Mouse (Mus musculus) lung, embryonic 15.5 days (tissue): ENCODE data around the gene Cdk10. TPM values are rescaled to one million over a fixed set of nuclear protein-coding genes. Genes with fewer than 3 reads are reported as not detected.
A peak's percentile ranks its signal among the peaks of the same experiment; 100 is the strongest.
"Not testable (repeated sequence)": the region's sequence is repeated elsewhere in the genome, so short reads cannot be mapped to it uniquely, and the experiment has no call there.

Source experiments
- ATAC-seq: fragments of 200-750 bp; cut with Nextera tagmentation; 2 replicates; pipeline ENCODE4 v1.8.0; 2017; ENCODE audit warnings: moderate number of reproducible peaks, borderline replicate concordance; ENCODE audit not compliant: low FRiP score, low TSS enrichment; ENCODE audit errors: extremely low read depth
- H3K27ac ChIP-seq: fragments of 300-500 bp; sonication (generic); 2 replicates; pipeline ENCODE4 v1.5.1; 2015; ENCODE audit warnings: moderate library complexity, mild to moderate bottlenecking, inconsistent platforms
- H3K27me3 ChIP-seq: fragments of 300-500 bp; sonication (generic); 2 replicates; pipeline ENCODE4 v1.6.1; 2015; ENCODE audit warnings: inconsistent platforms
- H3K36me3 ChIP-seq: fragments of 300-500 bp; sonication (generic); 2 replicates; pipeline ENCODE4 v1.6.1; 2015; ENCODE audit warnings: inconsistent platforms
- H3K4me1 ChIP-seq: fragments of 300-500 bp; sonication (generic); 2 replicates; pipeline ENCODE4 v1.6.1; 2015; ENCODE audit warnings: inconsistent platforms
- H3K4me2 ChIP-seq: fragments of 300-500 bp; sonication (generic); 2 replicates; pipeline ENCODE4 v1.6.1; 2015; ENCODE audit warnings: inconsistent platforms, mild to moderate bottlenecking, moderate library complexity
- H3K4me3 ChIP-seq: fragments of 300-500 bp; sonication (generic); 2 replicates; pipeline ENCODE4 v1.5.1; 2015; ENCODE audit warnings: mild to moderate bottlenecking, inconsistent platforms
- H3K9ac ChIP-seq: fragments of 300-500 bp; sonication (generic); 2 replicates; pipeline ENCODE4 v1.6.1; 2015; ENCODE audit warnings: inconsistent platforms
- H3K9me3 ChIP-seq: fragments of 300-500 bp; sonication (generic); 2 replicates; pipeline ENCODE4 v1.6.1; 2016; ENCODE audit warnings: inconsistent platforms
- WGBS: fragments of 180-500 bp; shearing (Covaris S2); methylation state at CpG from one replicate; pipeline ENCODE4 v1.1.7; 2015; 5-methylcytosine and 5-hydroxymethylcytosine counted together
- polyA plus RNA-seq: library from polyadenylated mRNA; unstranded; fragments of >200 nt; fragmentation: Nextera tagmentation; extraction: Ambion mirVana; gene quantifications from 2 replicates; pipeline ENCODE4 v1.2.1, GENCODE M21; 2015

The Cdk10 gene
- 30.0 and 32.1 TPM in 2 replicates for polyA plus RNA-seq

- WGBS, result 2% methylated on average over 59 of the region's 59 CpGs
- H3K9me3 ChIP-seq, result no peaks in the 10 kb centered on the region
- no peaks in the 10 kb centered on the region for H3K27me3 ChIP-seq
- peak within 1 kb of the TSS; percentile 89 for H3K4me2 ChIP-seq
- peak within 1 kb of the TSS; percentile 85 for H3K27ac ChIP-seq
- ATAC-seq, result peak; percentile 88; the same call in 1 of the 2 replicates
- H3K4me1 ChIP-seq, result peaks cover 13% of the 10 kb centered on the region
- peaks cover 12% of the 10 kb centered on the region; the same call in 1 of the 2 replicates for H3K36me3 ChIP-seq
- H3K9ac ChIP-seq, result peak within 1 kb of the TSS; percentile 70
- H3K4me3 ChIP-seq, result peak within 1 kb of the TSS; percentile 62
These were observed at the start of gene Cdk10 for GRCm38 (mm10) chr8:123224278-123225266. Gene Cdk10, plus strand, starts transcription at chr8:123224842.

GRCm38 (mm10) chr8:123181391-123181790 is 43.3 kb upstream of the Cdk10 start:
- Histone ChIP-seq H3K9me3 (peaks cover 3% of the 10 kb centered on the region; the same call in 1 of the 2 replicates), H3K27me3 (no peaks in the 10 kb centered on the region), H3K4me2 (no peak overlapping the region), H3K4me1 (peaks cover 15% of the 10 kb centered on the region), H3K27ac (no peak overlapping the region), H3K9ac (no peak overlapping the region), H3K4me3 (no peak overlapping the region), H3K36me3 (no peaks in the 10 kb centered on the region)
- no peak for ATAC-seq
- WGBS, result 60% methylated on average over 3 of the region's 3 CpGs

- Histone ChIP-seq H3K36me3 (no peaks in the 10 kb centered on the region), H3K4me1 (peaks cover 29% of the 10 kb centered on the region), H3K27ac (peak within 1 kb of the TSS; percentile 65), H3K27me3 (no peaks in the 10 kb centered on the region), H3K4me2 (peak within 1 kb of the TSS; percentile 10; the same call in 1 of the 2 replicates), H3K9ac (no peak within 1 kb of the TSS), H3K9me3 (no peaks in the 10 kb centered on the region), H3K4me3 (no peak within 1 kb of the TSS)
- WGBS, result 10% methylated on average over 19 of the region's 19 CpGs
- peak; percentile 61 for ATAC-seq
These were observed 38.9 kb upstream of the Cdk10 start, which contains the start of gene Dpep1 for GRCm38 (mm10) chr8:123185566-123186409. Gene Dpep1, plus strand, starts transcription at chr8:123186242.

- ATAC-seq, result no peak
- Histone ChIP-seq H3K9ac (no peak overlapping the region), H3K4me1 (peaks cover 34% of the 10 kb centered on the region), H3K36me3 (no peaks in the 10 kb centered on the region), H3K4me2 (no peak overlapping the region), H3K27me3 (no peaks in the 10 kb centered on the region), H3K4me3 (no peak overlapping the region), H3K27ac (no peak overlapping the region), H3K9me3 (no peaks in the 10 kb centered on the region)
- WGBS, result 76% methylated on average over 2 of the region's 2 CpGs
These were observed 36.6 kb upstream of the Cdk10 start for GRCm38 (mm10) chr8:123188006-123188405.

GRCm38 (mm10) chr8:123188841-123189240 is 35.8 kb upstream of the Cdk10 start:
- Histone ChIP-seq H3K4me3 (no peak overlapping the region), H3K27ac (no peak overlapping the region), H3K4me1 (peaks cover 34% of the 10 kb centered on the region), H3K9me3 (no peaks in the 10 kb centered on the region), H3K36me3 (no peaks in the 10 kb centered on the region), H3K9ac (no peak overlapping the region), H3K27me3 (no peaks in the 10 kb centered on the region), H3K4me2 (no peak overlapping the region)
- WGBS, result 57% methylated on average over 7 of the region's 7 CpGs
- ATAC-seq, result no peak

GRCm38 (mm10) chr8:123190678-123191077 is 34.0 kb upstream of the Cdk10 start:
- no peaks in the 10 kb centered on the region for H3K9me3 ChIP-seq
- no peak overlapping the region for H3K27ac ChIP-seq
- no peak overlapping the region for H3K4me3 ChIP-seq
- peak overlapping the region; percentile 27; the same call in 1 of the 2 replicates for H3K4me2 ChIP-seq
- no peaks in the 10 kb centered on the region for H3K36me3 ChIP-seq
- peak; percentile 64; the same call in 1 of the 2 replicates for ATAC-seq
- peaks cover 27% of the 10 kb centered on the region for H3K4me1 ChIP-seq
- H3K9ac ChIP-seq, result no peak overlapping the region; the same call in 1 of the 2 replicates
- under 1% methylated on average over 9 of the region's 9 CpGs for WGBS
- no peaks in the 10 kb centered on the region for H3K27me3 ChIP-seq

- WGBS, result 50% methylated on average over 8 of the region's 8 CpGs
- Histone ChIP-seq H3K27me3 (no peaks in the 10 kb centered on the region), H3K4me1 (peaks cover 15% of the 10 kb centered on the region), H3K36me3 (no peaks in the 10 kb centered on the region), H3K9ac (no peak overlapping the region), H3K27ac (no peak overlapping the region), H3K4me2 (no peak overlapping the region), H3K4me3 (no peak overlapping the region), H3K9me3 (no peaks in the 10 kb centered on the region)
- no peak for ATAC-seq
These were observed 32.7 kb upstream of the Cdk10 start for GRCm38 (mm10) chr8:123191908-123192307.

- peaks cover 11% of the 10 kb centered on the region for H3K4me1 ChIP-seq
- no peaks in the 10 kb centered on the region for H3K9me3 ChIP-seq
- H3K27ac ChIP-seq, result no peak overlapping the region
- H3K27me3 ChIP-seq, result no peaks in the 10 kb centered on the region
- WGBS, result 88% methylated on average over 9 of the region's 9 CpGs
- no peaks in the 10 kb centered on the region for H3K36me3 ChIP-seq
- H3K4me3 ChIP-seq, result no peak overlapping the region
- H3K9ac ChIP-seq, result no peak overlapping the region
- H3K4me2 ChIP-seq, result no peak overlapping the region
- ATAC-seq, result no peak
These were observed 30.9 kb upstream of the Cdk10 start for GRCm38 (mm10) chr8:123193771-123194170.

GRCm38 (mm10) chr8:123197016-123197415 is 27.6 kb upstream of the Cdk10 start:
- 77% methylated on average over 5 of the region's 5 CpGs for WGBS
- H3K4me1 ChIP-seq, H3K4me2 ChIP-seq, ATAC-seq, H3K9ac ChIP-seq, H3K27me3 ChIP-seq, H3K36me3 ChIP-seq, H3K27ac ChIP-seq, H3K4me3 ChIP-seq, H3K9me3 ChIP-seq: not testable (repeated sequence)

GRCm38 (mm10) chr8:123199864-123200263 is 24.8 kb upstream of the Cdk10 start:
- Histone ChIP-seq H3K27ac (no peak overlapping the region), H3K9me3 (no peaks in the 10 kb centered on the region), H3K27me3 (no peaks in the 10 kb centered on the region; the same call in 1 of the 2 replicates), H3K4me1 (no peaks in the 10 kb centered on the region), H3K9ac (no peak overlapping the region), H3K4me3 (no peak overlapping the region), H3K36me3 (peaks cover 4% of the 10 kb centered on the region; the same call in 1 of the 2 replicates), H3K4me2 (no peak overlapping the region)
- 31% methylated on average over 14 of the region's 14 CpGs for WGBS
- ATAC-seq, result peak; percentile 55; the same call in 1 of the 2 replicates

- Histone ChIP-seq H3K36me3 (peaks cover 24% of the 10 kb centered on the region), H3K9ac (no peak overlapping the region), H3K27me3 (no peaks in the 10 kb centered on the region; the same call in 1 of the 2 replicates), H3K9me3 (no peaks in the 10 kb centered on the region), H3K4me1 (no peaks in the 10 kb centered on the region), H3K4me3 (no peak overlapping the region), H3K4me2 (no peak overlapping the region), H3K27ac (no peak overlapping the region)
- WGBS, result 23% methylated on average over 5 of the region's 5 CpGs
- no peak for ATAC-seq
These were observed 22.4 kb upstream of the Cdk10 start for GRCm38 (mm10) chr8:123202288-123202687.
